Mouse (Mus musculus): Measurements from ENCODE around the gene Zfp51. TPM values are rescaled to one million over a fixed set of nuclear protein-coding genes. Genes with fewer than 3 reads are reported as not detected.

Zfp51 gene
- 59.8 TPM for polyA plus RNA-seq (2017; shearing (Covaris generic))

GRCm38 (mm10) chr17:21450138-21450704 lies at the start of gene Zfp51:
Zfp51 (plus strand) TSS chr17:21450374.

GRCm38 (mm10) chr17:21422664-21423599 lies 27.2 kb upstream of the Zfp51 start, which contains the start of gene Zfp54:
Zfp54 (plus strand) TSS chr17:21423227.

GRCm38 (mm10) chr17:21488760-21489499 lies 38.8 kb downstream of the Zfp51 start, which contains the start of gene Zfp53:
Zfp53 (plus strand) TSS chr17:21488998.

Other genes starting within 250 kb of the Zfp51 start
- not detected for gene Vmn1r234, start 224.3 kb upstream of the Zfp51 start, polyA plus RNA-seq (2017; shearing (Covaris generic))
- 0.49 TPM for gene Vmn1r235, start 194.0 kb upstream of the Zfp51 start, polyA plus RNA-seq (2017; shearing (Covaris generic))
- not detected for gene Vmn1r236, start 167.4 kb upstream of the Zfp51 start, polyA plus RNA-seq (2017; shearing (Covaris generic))
- 0.59 TPM for gene Vmn1r237, start 138.5 kb upstream of the Zfp51 start, polyA plus RNA-seq (2017; shearing (Covaris generic))
- 15.6 TPM for gene Zfp677, start 66.6 kb upstream of the Zfp51 start, polyA plus RNA-seq (2017; shearing (Covaris generic))
- gene Zfp54, start 27.1 kb upstream of the Zfp51 start, polyA plus RNA-seq (2017; shearing (Covaris generic)), result 4.4 TPM
- 61.5 TPM for gene Zfp53, start 38.6 kb downstream of the Zfp51 start, polyA plus RNA-seq (2017; shearing (Covaris generic))
- gene Zfp52, start 85.2 kb downstream of the Zfp51 start, polyA plus RNA-seq (2017; shearing (Covaris generic)), result 14.9 TPM
- 1.4 TPM for gene Zfp948, start 116.6 kb downstream of the Zfp51 start, polyA plus RNA-seq (2017; shearing (Covaris generic))
- 3.3 TPM for gene Zfp983, start 200.2 kb downstream of the Zfp51 start, polyA plus RNA-seq (2017; shearing (Covaris generic))
- gene Gm10226, start 241.5 kb downstream of the Zfp51 start, polyA plus RNA-seq (2017; shearing (Covaris generic)), result 7.4 TPM